Mouse (Mus musculus) embryonic facial prominence, embryonic 13.5 days (tissue): Measurements from ENCODE around the gene Sestd1. TPM values are rescaled to one million over a fixed set of nuclear protein-coding genes. Genes with fewer than 3 reads are reported as not detected.

Experiments
- ATAC-seq: fragments of 200-750 bp; cut with Nextera tagmentation; 2 replicates; pipeline ENCODE4 v1.8.0; 2017; ENCODE audit warnings: low read depth; ENCODE audit not compliant: insufficient number of reproducible peaks, insufficient read depth, low FRiP score, low TSS enrichment
- H3K27ac ChIP-seq: fragments of 300-500 bp; sonication (generic); 2 replicates; pipeline ENCODE4 v1.5.1; 2015; ENCODE audit warnings: moderate library complexity, mild to moderate bottlenecking, inconsistent platforms
- H3K27me3 ChIP-seq: fragments of 300-500 bp; sonication (generic); 2 replicates; pipeline ENCODE4 v1.6.1; 2015; ENCODE audit warnings: mild to moderate bottlenecking, inconsistent platforms
- H3K36me3 ChIP-seq: fragments of 300-500 bp; sonication (generic); 2 replicates; pipeline ENCODE4 v1.6.1; 2015; ENCODE audit warnings: mild to moderate bottlenecking, inconsistent platforms
- H3K4me1 ChIP-seq: fragments of 300-500 bp; sonication (generic); 2 replicates; pipeline ENCODE4 v1.6.1; 2015; ENCODE audit warnings: inconsistent platforms
- H3K4me2 ChIP-seq: fragments of 300-500 bp; sonication (generic); 2 replicates; pipeline ENCODE4 v1.6.1; 2015; ENCODE audit warnings: moderate library complexity, mild to moderate bottlenecking, inconsistent platforms
- H3K4me3 ChIP-seq: fragments of 300-500 bp; sonication (generic); 2 replicates; pipeline ENCODE4 v1.5.1; 2015; ENCODE audit warnings: mild to moderate bottlenecking, inconsistent platforms
- H3K9ac ChIP-seq: fragments of 300-500 bp; sonication (generic); 2 replicates; pipeline ENCODE4 v1.6.1; 2015; ENCODE audit warnings: mild to moderate bottlenecking, inconsistent platforms
- H3K9me3 ChIP-seq: fragments of 300-500 bp; sonication (generic); 2 replicates; pipeline ENCODE4 v1.6.1; 2016; ENCODE audit warnings: inconsistent platforms
- WGBS: fragments of 180-500 bp; shearing (Covaris S2); methylation state at CpG from one replicate; pipeline ENCODE4 v1.1.7; 2015; ENCODE audit warnings: mixed read lengths; 5-methylcytosine and 5-hydroxymethylcytosine counted together
- polyA plus RNA-seq: library from polyadenylated mRNA; unstranded; fragments of >200 nt; fragmentation: Nextera tagmentation; extraction: Ambion mirVana; gene quantifications from 2 replicates; pipeline ENCODE4 v1.2.1, GENCODE M21; 2015

Sestd1 gene
- polyA plus RNA-seq, 1 experiment from 2014 or later: 13.1 TPM

GRCm38 (mm10) chr2:77248416-77248815 is 32.0 kb downstream of the Sestd1 start:
- no peaks in the 10 kb centered on the region for H3K27me3 ChIP-seq
- ATAC-seq: no peak
- 87% methylated on average over 1 of the region's 1 CpGs for whole genome bisulfite sequencing
- peaks cover 13% of the 10 kb centered on the region for H3K36me3 ChIP-seq
- H3K4me1 ChIP-seq: peaks cover 34% of the 10 kb centered on the region
- H3K27ac ChIP-seq: no peak overlapping the region
- H3K9me3 ChIP-seq: no peaks in the 10 kb centered on the region
- H3K4me3 ChIP-seq: no peak overlapping the region
- H3K4me2 ChIP-seq: no peak overlapping the region
- no peak overlapping the region for H3K9ac ChIP-seq

- H3K36me3 ChIP-seq: peaks cover 15% of the 10 kb centered on the region
- H3K4me3 ChIP-seq: no peak overlapping the region
- no peaks in the 10 kb centered on the region for H3K9me3 ChIP-seq
- H3K27ac ChIP-seq: no peak overlapping the region
- ATAC-seq: no peak
- H3K9ac ChIP-seq: no peak overlapping the region
- no peaks in the 10 kb centered on the region for H3K27me3 ChIP-seq
- H3K4me2 ChIP-seq: no peak overlapping the region
- 82% methylated on average over 10 of the region's 10 CpGs for WGBS
- peaks cover 34% of the 10 kb centered on the region for H3K4me1 ChIP-seq
Measured at GRCm38 (mm10) chr2:77247200-77247830, 33.1 kb downstream of the Sestd1 start.

- Histone ChIP-seq H3K27ac (no peak overlapping the region), H3K9me3 (no peaks in the 10 kb centered on the region), H3K4me1 (peaks cover 34% of the 10 kb centered on the region), H3K4me3 (no peak overlapping the region), H3K9ac (no peak overlapping the region), H3K36me3 (peaks cover 20% of the 10 kb centered on the region), H3K4me2 (no peak overlapping the region), H3K27me3 (no peaks in the 10 kb centered on the region)
- ATAC-seq: no peak
- WGBS: 43% methylated on average over 3 of the region's 3 CpGs
Measured at GRCm38 (mm10) chr2:77245806-77246205, 34.6 kb downstream of the Sestd1 start.

- no peaks in the 10 kb centered on the region for H3K9me3 ChIP-seq
- H3K9ac ChIP-seq: no peak overlapping the region
- H3K27ac ChIP-seq: no peak overlapping the region
- peaks cover 38% of the 10 kb centered on the region for H3K36me3 ChIP-seq
- 84% methylated on average over 6 of the region's 6 CpGs for WGBS
- H3K4me1 ChIP-seq: peaks cover 12% of the 10 kb centered on the region
- H3K4me2 ChIP-seq: no peak overlapping the region
- no peaks in the 10 kb centered on the region for H3K27me3 ChIP-seq
- no peak overlapping the region for H3K4me3 ChIP-seq
- no peak for ATAC-seq
Measured at GRCm38 (mm10) chr2:77242248-77242647, 38.1 kb downstream of the Sestd1 start.

GRCm38 (mm10) chr2:77238607-77239006 is 41.8 kb downstream of the Sestd1 start:
- H3K4me3 ChIP-seq: no peak overlapping the region
- no peaks in the 10 kb centered on the region for H3K27me3 ChIP-seq
- peaks cover 41% of the 10 kb centered on the region for H3K36me3 ChIP-seq
- WGBS: 93% methylated on average over 3 of the region's 3 CpGs
- H3K4me1 ChIP-seq: no peaks in the 10 kb centered on the region
- H3K9ac ChIP-seq: no peak overlapping the region
- no peaks in the 10 kb centered on the region for H3K9me3 ChIP-seq
- H3K27ac ChIP-seq: no peak overlapping the region
- ATAC-seq: no peak
- no peak overlapping the region for H3K4me2 ChIP-seq

GRCm38 (mm10) chr2:77238046-77238445 is 42.3 kb downstream of the Sestd1 start:
- 65% methylated on average over 3 of the region's 3 CpGs for WGBS
- no peak for ATAC-seq
- no peaks in the 10 kb centered on the region for H3K27me3 ChIP-seq
- no peak overlapping the region for H3K4me3 ChIP-seq
- H3K4me1 ChIP-seq: no peaks in the 10 kb centered on the region
- no peak overlapping the region for H3K27ac ChIP-seq
- no peaks in the 10 kb centered on the region for H3K9me3 ChIP-seq
- H3K9ac ChIP-seq: no peak overlapping the region
- H3K4me2 ChIP-seq: no peak overlapping the region
- peaks cover 42% of the 10 kb centered on the region for H3K36me3 ChIP-seq

GRCm38 (mm10) chr2:77236860-77237259 is 43.5 kb downstream of the Sestd1 start:
- Histone ChIP-seq H3K27ac (no peak overlapping the region), H3K9ac (no peak overlapping the region), H3K4me3 (no peak overlapping the region), H3K4me1 (no peaks in the 10 kb centered on the region), H3K36me3 (peaks cover 54% of the 10 kb centered on the region), H3K9me3 (no peaks in the 10 kb centered on the region), H3K27me3 (no peaks in the 10 kb centered on the region), H3K4me2 (no peak overlapping the region)
- no peak for ATAC-seq
- 88% methylated on average over 4 of the region's 4 CpGs for WGBS

- 89% methylated on average over 4 of the region's 4 CpGs for WGBS
- Histone ChIP-seq H3K4me2 (no peak overlapping the region), H3K9me3 (no peaks in the 10 kb centered on the region), H3K4me3 (no peak overlapping the region), H3K27me3 (no peaks in the 10 kb centered on the region), H3K4me1 (no peaks in the 10 kb centered on the region), H3K27ac (no peak overlapping the region), H3K36me3 (peaks cover 59% of the 10 kb centered on the region), H3K9ac (no peak overlapping the region)
- ATAC-seq: no peak
Measured at GRCm38 (mm10) chr2:77235896-77236295, 44.5 kb downstream of the Sestd1 start.

- no peak for ATAC-seq
- no peak overlapping the region for H3K4me3 ChIP-seq
Measured at GRCm38 (mm10) chr2:77232604-77233003, 47.8 kb downstream of the Sestd1 start.

GRCm38 (mm10) chr2:77220960-77221359 is 59.4 kb downstream of the Sestd1 start:
- ATAC-seq: no peak
- no peak overlapping the region for H3K4me2 ChIP-seq
- 78% methylated on average over 2 of the region's 2 CpGs for WGBS
- no peak overlapping the region for H3K4me3 ChIP-seq
- no peaks in the 10 kb centered on the region for H3K9me3 ChIP-seq
- no peaks in the 10 kb centered on the region for H3K27me3 ChIP-seq
- H3K4me1 ChIP-seq: 0 out of 2 replicates have a peak, but pooled peaks cover 4% of the 10 kb centered on the region
- peaks cover 23% of the 10 kb centered on the region; the same call in 1 of the 2 replicates for H3K36me3 ChIP-seq
- H3K9ac ChIP-seq: no peak overlapping the region
- no peak overlapping the region for H3K27ac ChIP-seq

More at GRCm38 (mm10) chr2:77232604-77233003, 47.8 kb downstream of the Sestd1 start:
- no peak overlapping the region for H3K27ac ChIP-seq
- H3K36me3 ChIP-seq: peaks cover 47% of the 10 kb centered on the region
- WGBS: 82% methylated on average over 2 of the region's 2 CpGs
- H3K4me2 ChIP-seq: no peak overlapping the region
- H3K27me3 ChIP-seq: no peaks in the 10 kb centered on the region
- no peaks in the 10 kb centered on the region for H3K4me1 ChIP-seq
- H3K9ac ChIP-seq: no peak overlapping the region
- H3K9me3 ChIP-seq: no peaks in the 10 kb centered on the region

- H3K9me3 ChIP-seq: no peaks in the 10 kb centered on the region
- no peak overlapping the region for H3K27ac ChIP-seq
- no peak overlapping the region for H3K9ac ChIP-seq
- peaks cover 56% of the 10 kb centered on the region for H3K36me3 ChIP-seq
- H3K4me3 ChIP-seq: no peak overlapping the region
- no peak for ATAC-seq
- H3K4me1 ChIP-seq: no peaks in the 10 kb centered on the region
- H3K4me2 ChIP-seq: no peak overlapping the region
- H3K27me3 ChIP-seq: no peaks in the 10 kb centered on the region
- WGBS: 79% methylated on average over 5 of the region's 5 CpGs
Measured at GRCm38 (mm10) chr2:77212885-77213284, 67.5 kb downstream of the Sestd1 start.

GRCm38 (mm10) chr2:77206951-77207350 is 73.4 kb downstream of the Sestd1 start:
- no peak overlapping the region for H3K4me3 ChIP-seq
- no peak overlapping the region for H3K9ac ChIP-seq
- no peak overlapping the region for H3K4me2 ChIP-seq
- no peaks in the 10 kb centered on the region for H3K27me3 ChIP-seq
- no peak for ATAC-seq
- H3K9me3 ChIP-seq: no peaks in the 10 kb centered on the region
- peaks cover 38% of the 10 kb centered on the region for H3K36me3 ChIP-seq
- WGBS: 88% methylated on average over 3 of the region's 3 CpGs
- H3K27ac ChIP-seq: no peak overlapping the region
- H3K4me1 ChIP-seq: no peaks in the 10 kb centered on the region
